Mouse (Mus musculus) heart, adult 2 months (tissue): Measurements from ENCODE around the gene Hcar1. TPM values are rescaled to one million over a fixed set of nuclear protein-coding genes. Genes with fewer than 3 reads are reported as not detected.

Experiments used
- DNase-seq, 2 experiments: peaks; one replicate each; pipeline ENCODE4 v3.0.0; 2021
- H3K27ac ChIP-seq: fragments of 200-600 bp; 2 replicates; pipeline ENCODE4 v1.8.1; 2022
- H3K27me3 ChIP-seq: fragments of 200-500 bp; 2 replicates; pipeline ENCODE4 v1.6.1; 2012; ENCODE audit warnings: mild to moderate bottlenecking, low read length, inconsistent platforms, mixed read lengths; ENCODE audit not compliant: control insufficient read depth, insufficient read depth
- H3K36me3 ChIP-seq: fragments of 200-500 bp; 2 replicates; pipeline ENCODE4 v1.6.1; 2012; ENCODE audit warnings: low read length, inconsistent platforms; ENCODE audit not compliant: control insufficient read depth, insufficient read depth
- H3K4me1 ChIP-seq: fragments of 200-500 bp; 2 replicates; pipeline ENCODE4 v1.6.1; 2011; ENCODE audit warnings: low read length; ENCODE audit not compliant: control insufficient read depth, insufficient read depth
- H3K4me3 ChIP-seq: fragments of 200-600 bp; 2 replicates; pipeline ENCODE4 v1.8.1; 2022
- H3K79me2 ChIP-seq: fragments of 200-500 bp; replicated peaks from 2 replicates; pipeline ENCODE4 v1.6.1; 2012; ENCODE audit warnings: mild to moderate bottlenecking, inconsistent platforms, low read length, moderate library complexity, mixed read lengths; ENCODE audit not compliant: control insufficient read depth, insufficient read depth
- H3K9ac ChIP-seq: fragments of 200-500 bp; 2 replicates; pipeline ENCODE4 v1.6.1; 2012; ENCODE audit warnings: low read depth, mild to moderate bottlenecking, control low read depth, inconsistent platforms, low read length, mixed read lengths
- CTCF ChIP-seq: fragments of 200-600 bp; IDR thresholded peaks from 2 replicates; pipeline ENCODE4 v1.8.1; 2022; ENCODE audit warnings: antibody characterized with exemption, mild to moderate bottlenecking, moderate library complexity
- EP300 ChIP-seq: fragments of 200-500 bp; IDR thresholded peaks from 2 replicates; pipeline ENCODE4 v1.6.1; 2011; ENCODE audit warnings: low read depth, low read length, control low read depth; ENCODE audit not compliant: insufficient read depth
- WGBS: fragments of 180-500 bp; shearing (Covaris S2); methylation state at CpG from one replicate; pipeline ENCODE4 v1.1.7; 2018; 5-methylcytosine and 5-hydroxymethylcytosine counted together
- intact Hi-C: fragments of 180-260 bp; cut with DNase I; formaldehyde crosslinking; loops from one replicate; pipeline ENCODE4 v1.15.1; 2025
- polyA plus RNA-seq: library from polyadenylated mRNA; depleted of rRNA; stranded (reverse); fragments of >200 nt; gene quantifications from 2 replicates; pipeline ENCODE4 v1.2.3, GENCODE M21; 2012; rRNA removed
- total RNA-seq, 2 experiments: library from RNA; stranded (reverse); gene quantifications; 2 replicates each; pipeline ENCODE4 v1.2.3; 2021

Hcar1 gene
- total and polyA plus RNA-seq, 3 experiments, result 0.55 to 3.0 (median 0.57) TPM

DNA sequence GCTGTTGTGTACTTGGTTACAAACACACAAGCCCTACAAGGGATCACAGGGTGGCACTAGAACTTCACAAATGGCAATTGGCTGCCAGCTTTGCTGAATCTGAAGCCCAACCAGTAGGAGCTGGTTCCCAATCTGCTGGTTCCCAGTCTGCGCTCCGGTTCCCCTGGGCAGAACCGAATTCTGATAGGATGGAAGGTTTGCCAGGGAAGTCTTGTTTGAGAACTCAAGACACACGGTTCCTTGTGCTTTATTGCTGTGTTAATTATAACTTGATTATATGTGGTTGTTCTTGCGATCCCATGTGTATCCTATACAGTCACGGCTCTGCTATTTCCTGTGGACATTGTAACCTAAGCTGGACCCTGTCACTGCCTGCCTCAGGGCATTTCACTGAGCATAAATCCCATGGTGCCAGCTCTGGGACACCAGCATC lies 52.1 kb downstream of the Hcar1 start:
- TF ChIP-seq EP300, result no peak
- TF ChIP-seq CTCF, result peak; percentile 62
- H3K9ac ChIP-seq, result no peak overlapping the region
- WGBS, result 34% methylated on average over 6 of the region's 6 CpGs
- H3K4me1 ChIP-seq, result no peaks in the 10 kb centered on the region
- H3K27ac ChIP-seq, result no peak overlapping the region
- intact Hi-C loops, result loop anchor here (10.0 kb wide), 1 partner anchor 167 kb away; no protein-coding TSS in a partner anchor
- no peaks in the 10 kb centered on the region for H3K27me3 ChIP-seq
- no peaks in the 10 kb centered on the region for H3K36me3 ChIP-seq
- no peaks in the 10 kb centered on the region for H3K79me2 ChIP-seq
- no peak overlapping the region for H3K4me3 ChIP-seq
- DNase-seq, result peak; percentile 21 to 28

Other genes with a start within 250 kb of the Hcar1 start
- gene Clip1, start 195.4 kb downstream of the Hcar1 start, total RNA-seq, result 100 to 1,000 TPM; 156 to 195 TPM
- 77.2 and 107 TPM in 2 replicates for gene Clip1, start 195.4 kb downstream of the Hcar1 start, polyA plus RNA-seq
- 10 to 100 TPM; 23.2 to 24.9 TPM for gene Zcchc8, start 158.9 kb downstream of the Hcar1 start, total RNA-seq
- gene Zcchc8, start 158.9 kb downstream of the Hcar1 start, polyA plus RNA-seq, result 12.6 and 16.1 TPM in 2 replicates
- 10 to 100 TPM; 38.3 to 39.0 TPM for gene Rsrc2, start 130.6 kb downstream of the Hcar1 start, total RNA-seq
- 11.8 and 17.3 TPM in 2 replicates for gene Rsrc2, start 130.6 kb downstream of the Hcar1 start, polyA plus RNA-seq
- under 1 TPM; 0.05 to 0.14 TPM for gene Kntc1, start 130.3 kb downstream of the Hcar1 start, total RNA-seq
- gene Kntc1, start 130.3 kb downstream of the Hcar1 start, polyA plus RNA-seq, result 0.12 and 0.16 TPM in 2 replicates
- under 1 TPM in 1 of 2 experiments, not detected in 1; 0.29 TPM for gene Hcar2, start 14.5 kb downstream of the Hcar1 start, total RNA-seq
- gene Hcar2, start 14.5 kb downstream of the Hcar1 start, polyA plus RNA-seq, result 0.38 and 1.8 TPM in 2 replicates
- 10 to 100 TPM; 49.6 to 58.8 TPM for gene Denr, start 27.2 kb upstream of the Hcar1 start, total RNA-seq
- gene Denr, start 27.2 kb upstream of the Hcar1 start, polyA plus RNA-seq, result 20.6 and 35.1 TPM in 2 replicates
- under 1 TPM in 1 of 2 experiments, not detected in 1; 0.47 TPM for gene Gm43518, start 47.4 kb upstream of the Hcar1 start, total RNA-seq
- 1.1 TPM in 1 of 2 replicates, not detected in the other for gene Gm43518, start 47.4 kb upstream of the Hcar1 start, polyA plus RNA-seq
- 1 to 10 TPM; 1.9 to 2.5 TPM for gene Ccdc62, start 50.7 kb upstream of the Hcar1 start, total RNA-seq
- 2.0 and 3.7 TPM in 2 replicates for gene Ccdc62, start 50.7 kb upstream of the Hcar1 start, polyA plus RNA-seq
- gene Hip1r, start 93.6 kb upstream of the Hcar1 start, total RNA-seq, result 10 to 100 TPM; 16.3 to 16.7 TPM
- gene Hip1r, start 93.6 kb upstream of the Hcar1 start, polyA plus RNA-seq, result 7.0 and 7.9 TPM in 2 replicates
- gene Vps37b, start 152.2 kb upstream of the Hcar1 start, total RNA-seq, result 10 to 100 TPM; 16.0 to 16.7 TPM
- 22.7 and 29.4 TPM in 2 replicates for gene Vps37b, start 152.2 kb upstream of the Hcar1 start, polyA plus RNA-seq
- gene Abcb9, start 215.8 kb upstream of the Hcar1 start, total RNA-seq, result 1 to 10 TPM; 8.9 to 9.9 TPM
- 7.8 and 10.1 TPM in 2 replicates for gene Abcb9, start 215.8 kb upstream of the Hcar1 start, polyA plus RNA-seq
- gene Ogfod2, start 232.3 kb upstream of the Hcar1 start, total RNA-seq, result 10 to 100 TPM; 14.6 to 16.4 TPM
- gene Ogfod2, start 232.3 kb upstream of the Hcar1 start, polyA plus RNA-seq, result 25.5 and 30.0 TPM in 2 replicates
- 10 to 100 TPM; 34.2 to 41.5 TPM for gene Arl6ip4, start 236.1 kb upstream of the Hcar1 start, total RNA-seq
- 16.9 and 17.5 TPM in 2 replicates for gene Arl6ip4, start 236.1 kb upstream of the Hcar1 start, polyA plus RNA-seq